Mouse (Mus musculus) liver, postnatal 0 days (tissue): ENCODE measurements at regions not wholly inside any gene's neighbourhood (a gene's known extent, or its start where the extent isn't known, plus 50 kb on each side); places are given as distances from the start of the nearest gene placed in this dataset.

Source experiments
- CTCF ChIP-seq: sonication (generic); IDR thresholded peaks from 2 replicates; pipeline ENCODE4 v1.5.1; 2016; ENCODE audit warnings: antibody characterized with exemption, low read depth
- EP300 ChIP-seq: IDR thresholded peaks from 2 replicates; pipeline ENCODE4 v1.6.1; 2016; ENCODE audit warnings: antibody characterized with exemption, low read depth, mild to moderate bottlenecking

DNA sequence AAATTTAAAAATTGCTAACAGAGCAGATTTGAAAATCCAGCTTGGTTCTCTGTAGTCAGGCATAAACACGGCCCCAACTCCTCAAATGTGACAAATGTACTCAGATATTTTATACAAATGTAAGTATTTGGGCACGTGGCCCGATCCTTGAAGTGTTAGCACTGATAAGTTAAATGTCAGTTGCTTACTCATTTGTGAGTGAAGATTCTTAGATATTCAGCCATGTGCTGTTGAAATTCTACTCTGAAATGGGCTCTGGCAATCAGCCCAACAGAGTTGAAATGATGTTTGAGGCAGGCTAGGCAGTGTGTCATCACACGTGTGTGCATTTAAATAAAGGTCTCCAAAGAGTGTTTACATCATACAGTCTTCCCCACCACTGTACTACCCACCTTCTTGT lies 103.2 kb upstream of the Id2 start:
- TF ChIP-seq CTCF = no peak
- TF ChIP-seq EP300 = no peak
